Mouse (Mus musculus) mesoderm, embryonic 11.5 days (tissue): ENCODE results near the gene Peli3.
"Not testable (repeated sequence)": the region's sequence is repeated elsewhere in the genome, so short reads cannot be mapped to it uniquely, and the experiment has no call there.

Source experiments
- DNase-seq: peaks from one replicate; pipeline ENCODE4 v3.0.0-alpha.2; 2012; ENCODE audit warnings: low read depth, low spot score

Gene Peli3

GRCm38 (mm10) chr19:4942551-4943252 lies at the start of gene Peli3:
TSS of gene Peli3 (minus strand) at chr19:4943127.
- peak; percentile 80 for DNase-seq

- DNase-seq: peak; percentile 31
These were observed 49.4 kb upstream of the Peli3 start for GRCm38 (mm10) chr19:4992371-4992770.

GRCm38 (mm10) chr19:4990716-4991115 lies 47.8 kb upstream of the Peli3 start:
- DNase-seq: no peak

GRCm38 (mm10) chr19:4990256-4990625 lies 47.3 kb upstream of the Peli3 start, which contains the start of gene Npas4:
TSS of gene Npas4 (minus strand) at chr19:4990316.
- DNase-seq: no peak

- DNase-seq: no peak
These were observed 46.7 kb upstream of the Peli3 start for GRCm38 (mm10) chr19:4989434-4990255.

- peak; percentile 94 for DNase-seq
These were observed 46.1 kb upstream of the Peli3 start for GRCm38 (mm10) chr19:4989013-4989412.

- peak; percentile 82 for DNase-seq
These were observed 38.8 kb upstream of the Peli3 start for GRCm38 (mm10) chr19:4981767-4982166.

GRCm38 (mm10) chr19:4968236-4968635 lies 25.3 kb upstream of the Peli3 start:
- DNase-seq: peak; percentile 40

GRCm38 (mm10) chr19:4961928-4962601 lies 19.1 kb upstream of the Peli3 start, which contains the start of gene Mrpl11:
TSS of gene Mrpl11 (plus strand) at chr19:4962147.
- peak; percentile 95 for DNase-seq

GRCm38 (mm10) chr19:4948641-4949040 lies 5.7 kb upstream of the Peli3 start:
- not testable (repeated sequence) for DNase-seq

- DNase-seq: no peak
These were observed 2.6 kb upstream of the Peli3 start for GRCm38 (mm10) chr19:4945540-4945939.

GRCm38 (mm10) chr19:4943253-4943588 lies 294 bp upstream of the Peli3 start:
- no peak for DNase-seq

- DNase-seq: no peak
These were observed 5.2 kb downstream of the Peli3 start for GRCm38 (mm10) chr19:4937444-4938310.

GRCm38 (mm10) chr19:4936896-4937295 lies 6.0 kb downstream of the Peli3 start:
- DNase-seq: no peak

GRCm38 (mm10) chr19:4928781-4929180 lies 14.1 kb downstream of the Peli3 start:
- no peak for DNase-seq

GRCm38 (mm10) chr19:4927904-4928531 lies 14.9 kb downstream of the Peli3 start, which contains the start of gene Dpp3:
TSS of gene Dpp3 (minus strand) at chr19:4928287.
- peak; percentile 98 for DNase-seq

GRCm38 (mm10) chr19:4925121-4925860 lies 17.6 kb downstream of the Peli3 start:
- no peak for DNase-seq

- no peak for DNase-seq
These were observed 23.3 kb downstream of the Peli3 start for GRCm38 (mm10) chr19:4919652-4920051.

GRCm38 (mm10) chr19:4916827-4917226 lies 26.1 kb downstream of the Peli3 start:
- no peak for DNase-seq
